Mouse (Mus musculus) hindbrain, embryonic 11.5 days (tissue): ENCODE measurements at regions not wholly inside any gene's neighbourhood (a gene's known extent, or its start where the extent isn't known, plus 50 kb on each side); places are given as distances from the start of the nearest gene placed in this dataset.
"Not testable (repeated sequence)": the region's sequence is repeated elsewhere in the genome, so short reads cannot be mapped to it uniquely, and the experiment has no call there.

ENCODE experiments used
- ATAC-seq: fragments of 200-750 bp; cut with Nextera tagmentation; 2 replicates; pipeline ENCODE4 v1.8.0; 2017; ENCODE audit warnings: mild to moderate bottlenecking, moderate TSS enrichment, moderate library complexity; ENCODE audit not compliant: low FRiP score
- DNase-seq: peaks from one replicate; pipeline ENCODE4 v3.0.0-alpha.2; 2015; ENCODE audit warnings: low spot score
- H3K27ac ChIP-seq: fragments of 300-500 bp; sonication (generic); 2 replicates; pipeline ENCODE4 v1.5.1; 2014; ENCODE audit warnings: mild to moderate bottlenecking, low read depth, low read length
- H3K27me3 ChIP-seq: fragments of 300-500 bp; sonication (generic); 2 replicates; pipeline ENCODE4 v1.6.1; 2014; ENCODE audit warnings: mild to moderate bottlenecking, low read length, moderate library complexity, mixed read lengths; ENCODE audit not compliant: control insufficient read depth, insufficient read depth
- H3K36me3 ChIP-seq: fragments of 300-500 bp; sonication (generic); 2 replicates; pipeline ENCODE4 v1.6.1; 2014; ENCODE audit warnings: mild to moderate bottlenecking, low read length, moderate library complexity, mixed read lengths; ENCODE audit not compliant: control insufficient read depth, insufficient read depth
- H3K4me1 ChIP-seq: fragments of 300-500 bp; sonication (generic); replicated peaks from 2 replicates; pipeline ENCODE4 v1.6.1; 2014; ENCODE audit warnings: low read length, mixed read lengths; ENCODE audit not compliant: control insufficient read depth, insufficient read depth
- H3K4me2 ChIP-seq: fragments of 300-500 bp; sonication (generic); replicated peaks from 2 replicates; pipeline ENCODE4 v1.6.1; 2014; ENCODE audit warnings: mild to moderate bottlenecking, low read depth, low read length
- H3K4me3 ChIP-seq: fragments of 300-500 bp; sonication (generic); 2 replicates; pipeline ENCODE4 v1.5.1; 2014; ENCODE audit warnings: low read depth, low read length
- H3K9ac ChIP-seq: fragments of 300-500 bp; sonication (generic); 2 replicates; pipeline ENCODE4 v1.6.1; 2014; ENCODE audit warnings: low read depth, low read length
- H3K9me3 ChIP-seq: fragments of 300-500 bp; sonication (generic); 2 replicates; pipeline ENCODE4 v1.6.1; 2016; ENCODE audit warnings: low read length; ENCODE audit not compliant: control insufficient read depth
- WGBS: fragments of 180-500 bp; shearing (Covaris S2); extraction: QIAGEN DNeasy Blood & Tissue Kit; methylation state at CpG from one replicate; pipeline ENCODE4 v1.1.7; 2014; 5-methylcytosine and 5-hydroxymethylcytosine counted together

- not testable (repeated sequence) for H3K4me3 ChIP-seq, H3K9ac ChIP-seq, ATAC-seq, DNase-seq, H3K36me3 ChIP-seq, H3K4me1 ChIP-seq, H3K27ac ChIP-seq, H3K9me3 ChIP-seq, H3K27me3 ChIP-seq, H3K4me2 ChIP-seq
- 42% methylated on average over 1 of the region's 1 CpGs for WGBS
Observed at GRCm38 (mm10) chr10:15263337-15263736, 545.3 kb upstream of the Gje1 start.

DNA sequence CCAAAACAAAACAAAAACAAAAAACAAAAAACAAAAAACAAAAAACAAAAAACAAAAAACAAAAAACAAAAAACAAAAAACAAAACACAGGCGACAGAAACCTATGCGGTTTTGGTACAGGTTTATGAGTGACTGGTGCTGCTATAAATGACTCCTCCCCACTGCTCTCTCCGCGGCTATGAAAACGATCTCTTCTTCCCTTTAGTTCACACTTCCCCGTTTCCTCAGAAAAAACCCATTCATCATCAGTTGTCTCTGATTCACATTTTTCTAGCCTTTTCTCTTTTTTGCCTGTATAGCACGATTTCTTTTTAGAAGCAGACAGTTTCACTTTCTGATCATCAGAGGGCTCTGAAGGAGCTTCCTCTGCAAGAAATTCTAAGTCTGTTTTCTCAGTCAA is 544.3 kb upstream of the Gje1 start:
- H3K9me3 ChIP-seq, ATAC-seq, H3K4me2 ChIP-seq, H3K36me3 ChIP-seq, H3K9ac ChIP-seq, H3K4me3 ChIP-seq, H3K27ac ChIP-seq, H3K27me3 ChIP-seq, DNase-seq, H3K4me1 ChIP-seq: not testable (repeated sequence)
- 86% methylated on average over 7 of the region's 7 CpGs for WGBS

DNA sequence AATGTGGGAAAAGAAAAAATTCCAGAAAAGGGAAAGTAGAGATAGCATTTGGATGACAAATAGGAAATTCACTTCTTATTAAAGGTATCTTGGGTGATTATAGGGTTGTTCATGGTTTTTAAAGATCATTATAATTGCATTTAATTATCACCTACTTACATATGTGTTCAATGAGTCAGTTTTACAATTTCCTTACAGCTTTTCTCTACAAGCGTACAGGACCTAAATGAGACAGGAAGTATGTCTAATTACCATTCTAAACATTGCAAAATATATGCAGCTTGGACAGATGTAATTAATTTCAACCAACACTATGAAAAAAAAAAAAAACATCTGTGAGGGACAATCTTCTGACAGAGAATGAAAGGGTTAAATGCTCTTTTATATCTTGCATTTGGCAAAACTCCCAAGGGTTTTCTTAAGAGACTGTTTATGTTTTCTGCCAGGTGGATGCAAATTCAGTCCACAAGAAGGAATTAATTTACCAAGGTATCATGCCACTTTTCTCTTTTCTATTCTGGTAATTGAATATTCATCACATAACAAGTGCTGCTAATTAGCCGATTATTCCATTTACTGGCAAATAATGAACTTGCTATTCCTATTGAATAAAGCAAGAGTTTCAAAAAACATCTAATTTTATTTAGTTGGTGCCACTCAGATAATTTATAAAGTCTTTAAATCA is 531.5 kb upstream of the Gje1 start:
- Histone ChIP-seq H3K27me3 (no peaks in the 10 kb centered on the region), H3K9me3 (no peaks in the 10 kb centered on the region), H3K27ac (no peak overlapping the region), H3K4me1 (no peaks in the 10 kb centered on the region), H3K9ac (no peak overlapping the region), H3K4me3 (no peak overlapping the region), H3K36me3 (no peaks in the 10 kb centered on the region), H3K4me2 (no peak overlapping the region)
- ATAC-seq (no peak), DNase-seq (no peak)
- 86% methylated on average over 2 of the region's 2 CpGs for WGBS

DNA sequence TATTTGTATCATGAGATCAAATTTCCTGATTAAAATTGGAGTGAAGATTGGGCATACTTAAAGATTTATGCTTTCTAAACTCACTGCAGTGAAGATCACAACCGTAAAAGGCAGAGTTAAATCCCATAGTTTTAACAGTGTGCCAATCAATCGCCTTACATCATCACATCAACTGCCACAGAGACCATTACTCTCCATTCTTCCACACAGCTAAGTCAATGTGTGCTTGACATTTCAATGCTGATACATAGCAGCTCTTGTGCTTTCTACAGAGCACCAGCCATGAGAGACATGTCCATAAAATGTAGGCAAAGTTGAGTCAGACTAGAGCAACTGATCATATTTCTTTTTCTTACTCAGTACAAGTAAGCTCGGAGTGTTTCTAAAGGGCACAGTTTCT is 530.9 kb upstream of the Gje1 start:
- Histone ChIP-seq H3K4me3 (no peak overlapping the region), H3K27ac (no peak overlapping the region), H3K9me3 (no peaks in the 10 kb centered on the region), H3K27me3 (no peaks in the 10 kb centered on the region), H3K4me2 (no peak overlapping the region), H3K36me3 (no peaks in the 10 kb centered on the region), H3K4me1 (no peaks in the 10 kb centered on the region), H3K9ac (no peak overlapping the region)
- DNase-seq (no peak), ATAC-seq (no peak)
- WGBS = 94% methylated on average over 3 of the region's 3 CpGs

DNA sequence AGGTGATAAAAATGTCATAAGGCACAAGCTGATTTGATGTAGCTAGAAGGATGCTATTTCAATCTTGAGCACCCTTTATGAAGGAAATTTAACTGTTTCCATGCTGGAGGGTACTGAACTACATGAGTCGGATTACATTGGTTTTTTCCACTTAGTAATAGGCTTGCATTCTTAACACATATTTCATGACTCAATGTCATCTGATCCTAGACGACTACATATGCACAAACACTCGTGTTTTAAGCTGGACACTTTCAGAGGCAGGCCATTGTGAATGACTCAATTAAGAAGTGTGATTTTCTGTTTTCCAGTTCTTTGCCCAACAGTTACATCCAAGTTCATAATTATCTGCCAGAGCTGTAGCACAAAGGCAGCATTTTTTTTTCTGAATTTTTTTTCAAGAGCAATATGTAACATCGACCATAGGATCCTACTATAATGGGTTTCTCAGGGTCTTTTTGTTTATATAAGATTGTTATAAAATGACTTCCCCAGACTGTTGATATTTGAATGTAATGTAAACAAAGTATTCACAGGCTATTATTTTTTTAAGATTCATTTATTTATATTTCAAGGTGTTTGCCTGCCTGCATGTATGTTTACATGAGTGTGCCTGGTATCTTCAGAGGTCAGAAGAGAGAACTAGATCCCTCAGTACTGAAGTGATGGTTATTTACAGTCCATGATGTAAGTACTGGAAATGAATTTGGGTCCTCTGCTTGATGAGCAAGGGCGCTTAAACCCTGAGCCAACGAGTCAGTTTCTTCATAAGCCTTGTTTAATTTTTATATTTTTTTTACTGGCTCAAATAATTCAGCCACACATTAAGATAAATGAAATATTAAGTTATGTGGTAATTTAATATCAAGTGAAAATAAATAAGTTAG is 526.6 kb upstream of the Gje1 start:
- WGBS = 84% methylated on average over 6 of the region's 6 CpGs
- H3K4me2 ChIP-seq = no peak overlapping the region
- H3K9me3 ChIP-seq = no peaks in the 10 kb centered on the region
- no peak for DNase-seq
- H3K9ac ChIP-seq = no peak overlapping the region
- no peak overlapping the region for H3K4me3 ChIP-seq
- ATAC-seq = no peak
- H3K36me3 ChIP-seq = no peaks in the 10 kb centered on the region
- H3K27ac ChIP-seq = no peak overlapping the region
- no peaks in the 10 kb centered on the region for H3K27me3 ChIP-seq
- no peaks in the 10 kb centered on the region for H3K4me1 ChIP-seq

GRCm38 (mm10) chr10:15243460-15243859 is 525.4 kb upstream of the Gje1 start:
- H3K4me3 ChIP-seq = no peak overlapping the region
- no peaks in the 10 kb centered on the region for H3K27me3 ChIP-seq
- H3K27ac ChIP-seq = no peak overlapping the region
- no peaks in the 10 kb centered on the region for H3K9me3 ChIP-seq
- DNase-seq (no peak), ATAC-seq (no peak)
- WGBS = 72% methylated on average over 2 of the region's 2 CpGs
- no peaks in the 10 kb centered on the region for H3K36me3 ChIP-seq
- H3K4me2 ChIP-seq = no peak overlapping the region
- no peaks in the 10 kb centered on the region for H3K4me1 ChIP-seq
- no peak overlapping the region for H3K9ac ChIP-seq

DNA sequence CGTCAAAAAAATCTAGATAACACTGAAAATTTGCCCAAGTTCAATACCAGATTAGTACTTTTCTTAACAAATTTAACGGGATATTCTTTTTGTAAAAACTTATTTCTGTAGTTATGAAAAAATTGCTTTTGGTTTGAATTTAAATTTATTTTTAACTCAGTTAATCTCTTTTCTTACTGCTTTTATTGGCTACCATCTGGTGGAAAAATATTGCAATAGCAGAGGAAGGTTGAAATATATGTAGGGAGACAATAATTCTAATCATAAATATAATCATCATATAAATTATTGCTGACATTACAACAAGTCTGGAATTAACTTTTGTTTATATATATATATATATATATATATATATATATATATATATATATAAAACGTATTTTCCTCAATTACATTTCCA is 500.9 kb upstream of the Gje1 start:
- WGBS = 85% methylated on average over 3 of the region's 3 CpGs
- DNase-seq (no peak), ATAC-seq (no peak)
- no peaks in the 10 kb centered on the region for H3K36me3 ChIP-seq
- H3K4me3 ChIP-seq = no peak overlapping the region
- no peak overlapping the region for H3K4me2 ChIP-seq
- H3K27me3 ChIP-seq = no peaks in the 10 kb centered on the region
- H3K9ac ChIP-seq = no peak overlapping the region
- H3K4me1 ChIP-seq = no peaks in the 10 kb centered on the region
- no peak overlapping the region for H3K27ac ChIP-seq
- no peaks in the 10 kb centered on the region for H3K9me3 ChIP-seq

DNA sequence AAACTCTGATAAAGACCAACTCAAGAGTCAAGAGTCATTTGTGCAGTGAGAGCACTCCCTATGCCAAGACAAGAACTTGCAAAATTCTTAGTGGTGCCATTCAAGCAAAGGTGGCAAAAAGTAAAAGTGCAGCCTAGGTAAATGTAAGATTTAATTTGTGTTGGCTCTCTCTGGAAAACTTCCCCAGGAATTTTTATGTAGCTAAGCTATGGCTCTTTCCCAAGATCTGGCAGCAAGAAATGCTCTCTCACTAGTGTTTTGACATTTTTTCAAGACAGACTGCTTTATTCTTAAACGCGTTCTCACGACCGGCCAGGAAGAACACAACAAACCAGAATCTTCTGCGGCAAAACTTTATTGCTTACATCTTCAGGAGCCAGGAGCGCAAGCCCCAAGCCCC is 461.6 kb upstream of the Gje1 start:
- 95% methylated on average over 6 of the region's 6 CpGs for WGBS
- no peak for ATAC-seq

GRCm38 (mm10) chr10:15174421-15174820 is 456.4 kb upstream of the Gje1 start:
- DNase-seq (no peak), ATAC-seq (no peak)
- no peak overlapping the region for H3K9ac ChIP-seq
- H3K27ac ChIP-seq = no peak overlapping the region
- 89% methylated on average over 1 of the region's 1 CpGs for WGBS
- no peak overlapping the region for H3K4me2 ChIP-seq
- no peaks in the 10 kb centered on the region for H3K36me3 ChIP-seq
- H3K9me3 ChIP-seq = no peaks in the 10 kb centered on the region
- no peaks in the 10 kb centered on the region for H3K27me3 ChIP-seq
- no peak overlapping the region for H3K4me3 ChIP-seq
- no peaks in the 10 kb centered on the region for H3K4me1 ChIP-seq

More for the DNA sequence above, 461.6 kb upstream of the Gje1 start:
- no peak overlapping the region for H3K4me3 ChIP-seq
- no peaks in the 10 kb centered on the region for H3K36me3 ChIP-seq
- H3K27me3 ChIP-seq = no peaks in the 10 kb centered on the region
- H3K4me2 ChIP-seq = no peak overlapping the region
- H3K4me1 ChIP-seq = no peaks in the 10 kb centered on the region
- DNase-seq = no peak
- no peaks in the 10 kb centered on the region for H3K9me3 ChIP-seq
- H3K27ac ChIP-seq = no peak overlapping the region
- H3K9ac ChIP-seq = no peak overlapping the region
